Mouse (Mus musculus) forebrain, postnatal 0 days (tissue): ENCODE measurements at regions not wholly inside any gene's neighbourhood (a gene's known extent, or its start where the extent isn't known, plus 50 kb on each side); places are given as distances from the start of the nearest gene placed in this dataset.

ENCODE experiments used
- ATAC-seq: fragments of 200-750 bp; cut with Nextera tagmentation; 2 replicates; pipeline ENCODE4 v1.8.0; 2017; ENCODE audit warnings: mild to moderate bottlenecking, moderate library complexity
- DNase-seq: peaks from one replicate; pipeline ENCODE4 v3.0.0-alpha.2; 2015
- H3K27ac ChIP-seq: fragments of 300-500 bp; sonication (generic); 2 replicates; pipeline ENCODE4 v1.5.1; 2014; ENCODE audit warnings: low read depth, mild to moderate bottlenecking, antibody characterized with exemption, low read length, moderate library complexity, mixed read lengths
- H3K27me3 ChIP-seq: fragments of 300-500 bp; sonication (generic); 2 replicates; pipeline ENCODE4 v1.6.1; 2014; ENCODE audit warnings: mild to moderate bottlenecking, low read length, mixed read lengths; ENCODE audit not compliant: insufficient read depth
- H3K36me3 ChIP-seq: fragments of 300-500 bp; sonication (generic); 2 replicates; pipeline ENCODE4 v1.6.1; 2014; ENCODE audit warnings: mild to moderate bottlenecking, moderate library complexity; ENCODE audit not compliant: insufficient read depth
- H3K4me1 ChIP-seq: fragments of 300-500 bp; sonication (generic); 2 replicates; pipeline ENCODE4 v1.6.1; 2014; ENCODE audit warnings: antibody characterized with exemption; ENCODE audit not compliant: insufficient read depth
- H3K4me2 ChIP-seq: fragments of 300-500 bp; sonication (generic); 2 replicates; pipeline ENCODE4 v1.6.1; 2014; ENCODE audit warnings: low read depth, mild to moderate bottlenecking, moderate library complexity
- H3K4me3 ChIP-seq: fragments of 300-500 bp; sonication (generic); 2 replicates; pipeline ENCODE4 v1.5.1; 2014; ENCODE audit warnings: low read depth, low read length, mixed read lengths
- H3K9ac ChIP-seq: fragments of 300-500 bp; sonication (generic); 2 replicates; pipeline ENCODE4 v1.6.1; 2014; ENCODE audit warnings: mild to moderate bottlenecking
- H3K9me3 ChIP-seq: fragments of 300-500 bp; sonication (generic); 2 replicates; pipeline ENCODE4 v1.6.1; 2016; ENCODE audit warnings: low read length
- CTCF ChIP-seq: sonication (generic); IDR thresholded peaks from 2 replicates; pipeline ENCODE4 v1.5.1; 2016; ENCODE audit warnings: antibody characterized with exemption, control low read depth, low read depth
- WGBS: fragments of 180-500 bp; shearing (Covaris S2); extraction: QIAGEN DNeasy Blood & Tissue Kit; methylation state at CpG from one replicate; pipeline ENCODE4 v1.1.7; 2014; 5-methylcytosine and 5-hydroxymethylcytosine counted together

- H3K9me3 ChIP-seq: no peaks in the 10 kb centered on the region
- H3K4me1 ChIP-seq: no peaks in the 10 kb centered on the region
- no peaks in the 10 kb centered on the region for H3K27me3 ChIP-seq
- TF ChIP-seq CTCF: peak; percentile 97
- no peak overlapping the region for H3K27ac ChIP-seq
- ATAC-seq (peak; percentile 95), DNase-seq (peak; percentile 93)
- 7% methylated on average over 11 of the region's 11 CpGs for WGBS
- peak overlapping the region; percentile 38 for H3K4me2 ChIP-seq
- H3K9ac ChIP-seq: peak overlapping the region; percentile 47
- no peaks in the 10 kb centered on the region for H3K36me3 ChIP-seq
- H3K4me3 ChIP-seq: peak overlapping the region; percentile 21
Observed at GRCm38 (mm10) chr7:55710872-55711558, 57.0 kb upstream of the Siglech start.
